Mouse (Mus musculus) liver, adult 2 months (tissue): ENCODE data around the gene Vmn1r215.

Experiments
- CTCF ChIP-seq: fragments of 200-500 bp; IDR thresholded peaks from 2 replicates; pipeline ENCODE4 v1.5.1; 2011; ENCODE audit warnings: low read depth, low read length, control low read depth
- POLR2A ChIP-seq: fragments of 200-500 bp; IDR thresholded peaks from 2 replicates; pipeline ENCODE4 v1.6.1; 2011; ENCODE audit warnings: low read length, control low read depth; ENCODE audit not compliant: insufficient read depth; ENCODE audit errors: extremely low read depth

- TF ChIP-seq POLR2A = no peak
- TF ChIP-seq CTCF = no peak
Measured at GRCm38 (mm10) chr13:23120611-23121010, 52.8 kb downstream of the Vmn1r215 start.
